13 mouse cellular contexts compared by ENCODE assay signal in the genomic region with DNA sequence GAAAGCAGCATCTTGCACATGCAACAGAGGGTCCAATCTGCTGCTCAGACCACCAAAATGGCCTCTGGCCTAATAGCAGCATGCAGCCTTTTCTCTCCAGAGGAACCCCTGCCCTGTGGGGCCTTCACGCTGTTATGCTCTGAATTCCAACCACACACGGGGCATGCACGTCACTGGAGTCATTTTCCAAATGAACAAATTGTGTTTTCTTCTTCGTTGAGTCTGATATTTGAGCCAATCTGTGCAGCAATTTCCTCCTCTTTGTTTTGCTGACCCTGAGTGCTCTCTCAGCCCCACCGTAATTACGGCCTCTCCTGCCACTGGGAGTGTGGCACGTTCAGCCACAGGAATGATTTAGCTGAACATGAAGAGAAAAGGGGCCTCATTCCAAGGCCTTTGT.
DNase-seq lines count a peak whose midpoint lies in the region; ATAC-seq and TF ChIP-seq lines count a peak whose summit lies in the region.
"Had no signal": no experiment of that assay in that cellular context is flagged by ENCODE, and none has a peak within 500 bp of the region (broad histone marks: within the 10 kb centered on the region; RNA-seq: fewer than 3 reads in every experiment).

No protein-coding gene starts in this region.

- H3K9ac ChIP-seq in midbrain, embryonic 13.5 days (replicated peaks): no peak overlapping the region
- H3K9ac ChIP-seq in midbrain, embryonic 16.5 days (ENCODE audit: low read depth, low read length): no peak overlapping the region
- no peak overlapping the region for H3K9ac ChIP-seq in embryonic facial prominence, embryonic 11.5 days (replicated peaks; ENCODE audit: low read length)
- H3K9ac ChIP-seq in hindbrain, embryonic 16.5 days (ENCODE audit: low read depth, low read length): no peak overlapping the region
- H3K9ac ChIP-seq in stomach, postnatal 0 days (ENCODE audit: low read length): no peak overlapping the region
- H3K9ac ChIP-seq: embryonic facial prominence, embryonic 13.5 days; liver, embryonic 13.5 days had no signal

- H3K36me3 ChIP-seq in midbrain, embryonic 13.5 days: no peaks in the 10 kb centered on the region
- H3K36me3 ChIP-seq in midbrain, embryonic 16.5 days (ENCODE audit: control insufficient read depth, insufficient read depth, low read length): no peaks in the 10 kb centered on the region
- no peaks in the 10 kb centered on the region for H3K36me3 ChIP-seq in embryonic facial prominence, embryonic 11.5 days (replicated peaks; ENCODE audit: control insufficient read depth, insufficient read depth, low read depth, low read length)
- H3K36me3 ChIP-seq in hindbrain, embryonic 16.5 days (ENCODE audit: control insufficient read depth, insufficient read depth, low read length): no peaks in the 10 kb centered on the region
- no peaks in the 10 kb centered on the region for H3K36me3 ChIP-seq in stomach, postnatal 0 days (ENCODE audit: control insufficient read depth, insufficient read depth, low read length)
- H3K36me3 ChIP-seq: embryonic facial prominence, embryonic 13.5 days; liver, embryonic 13.5 days had no signal

- DNase-seq in embryonic facial prominence, embryonic 11.5 days (ENCODE audit: low spot score): peak; percentile 48
- no peak for DNase-seq in stomach, postnatal 0 days (ENCODE audit: low spot score)
- no peak for DNase-seq in heart, adult 9 months (ENCODE audit: low spot score in 2 of 2)
- DNase-seq in adipocyte (ENCODE audit: low spot score): no peak
- DNase-seq: adrenal gland, postnatal 25 days; cerebellum, adult 11 months; heart, adult 2 months; kidney, adult 11 months; liver, embryonic 13.5 days had no signal

- no peak for TF ChIP-seq CTCF in stomach, postnatal 0 days (IDR thresholded peaks at IDR 0.05; ENCODE audit: low read depth)

- no peaks in the 10 kb centered on the region for H3K27me3 ChIP-seq in midbrain, embryonic 13.5 days
- H3K27me3 ChIP-seq in midbrain, embryonic 16.5 days (ENCODE audit: control insufficient read depth, insufficient read depth, low read depth, low read length): no peaks in the 10 kb centered on the region
- H3K27me3 ChIP-seq in embryonic facial prominence, embryonic 11.5 days (ENCODE audit: control insufficient read depth, insufficient read depth, low read length): no peaks in the 10 kb centered on the region
- no peaks in the 10 kb centered on the region for H3K27me3 ChIP-seq in hindbrain, embryonic 16.5 days (replicated peaks; ENCODE audit: control insufficient read depth, insufficient read depth, low read length)
- no peaks in the 10 kb centered on the region for H3K27me3 ChIP-seq in stomach, postnatal 0 days (ENCODE audit: control insufficient read depth, insufficient read depth, low read length)
- H3K27me3 ChIP-seq: embryonic facial prominence, embryonic 13.5 days; liver, embryonic 13.5 days had no signal

- WGBS in midbrain, embryonic 13.5 days: 37% methylated on average over 7 of the region's 7 CpGs
- 42% methylated on average over 7 of the region's 7 CpGs for WGBS in midbrain, embryonic 16.5 days
- WGBS in embryonic facial prominence, embryonic 11.5 days: 11% methylated on average over 7 of the region's 7 CpGs
- WGBS in hindbrain, embryonic 16.5 days: 24% methylated on average over 7 of the region's 7 CpGs
- WGBS in stomach, postnatal 0 days: 66% methylated on average over 7 of the region's 7 CpGs

- no peak overlapping the region for H3K4me3 ChIP-seq in midbrain, embryonic 13.5 days (replicated peaks)
- H3K4me3 ChIP-seq in midbrain, embryonic 16.5 days (ENCODE audit: low read depth, low read length): no peak overlapping the region
- H3K4me3 ChIP-seq in embryonic facial prominence, embryonic 11.5 days (ENCODE audit: low read depth, low read length): no peak overlapping the region
- no peak overlapping the region for H3K4me3 ChIP-seq in hindbrain, embryonic 16.5 days (ENCODE audit: low read length)
- H3K4me3 ChIP-seq in stomach, postnatal 0 days (ENCODE audit: low read depth, low read length): no peak overlapping the region
- H3K4me3 ChIP-seq: embryonic facial prominence, embryonic 13.5 days; heart, adult 2 months; liver, embryonic 13.5 days had no signal

- H3K27ac ChIP-seq in midbrain, embryonic 13.5 days: peak overlapping the region; percentile 21; the same call in 1 of the 2 replicates
- no peak overlapping the region; the same call in 1 of the 2 replicates for H3K27ac ChIP-seq in midbrain, embryonic 16.5 days (ENCODE audit: low read length)
- H3K27ac ChIP-seq in embryonic facial prominence, embryonic 11.5 days (replicated peaks; ENCODE audit: low read depth, low read length): no peak overlapping the region
- H3K27ac ChIP-seq in hindbrain, embryonic 16.5 days (ENCODE audit: low read depth, low read length): no peak overlapping the region
- no peak overlapping the region for H3K27ac ChIP-seq in stomach, postnatal 0 days (replicated peaks)
- H3K27ac ChIP-seq: embryonic facial prominence, embryonic 13.5 days; heart, adult 2 months; liver, embryonic 13.5 days had no signal

- H3K9me3 ChIP-seq in midbrain, embryonic 13.5 days: no peaks in the 10 kb centered on the region
- H3K9me3 ChIP-seq in midbrain, embryonic 16.5 days (replicated peaks; ENCODE audit: control insufficient read depth, low read length, poor library complexity, severe bottlenecking): no peaks in the 10 kb centered on the region
- no peaks in the 10 kb centered on the region for H3K9me3 ChIP-seq in embryonic facial prominence, embryonic 11.5 days (replicated peaks; ENCODE audit: control insufficient read depth, low read length)
- H3K9me3 ChIP-seq in hindbrain, embryonic 16.5 days (ENCODE audit: control insufficient read depth, low read length): no peaks in the 10 kb centered on the region
- no peaks in the 10 kb centered on the region for H3K9me3 ChIP-seq in stomach, postnatal 0 days (ENCODE audit: control insufficient read depth, low read length)
- H3K9me3 ChIP-seq: embryonic facial prominence, embryonic 13.5 days; liver, embryonic 13.5 days had no signal

- peaks cover 12% of the 10 kb centered on the region for H3K4me1 ChIP-seq in midbrain, embryonic 13.5 days (replicated peaks)
- H3K4me1 ChIP-seq in midbrain, embryonic 16.5 days (ENCODE audit: control insufficient read depth, insufficient read depth, low read length): peaks cover 6% of the 10 kb centered on the region; the same call in 1 of the 2 replicates
- no peaks in the 10 kb centered on the region for H3K4me1 ChIP-seq in embryonic facial prominence, embryonic 11.5 days (ENCODE audit: control insufficient read depth, insufficient read depth, low read length)
- H3K4me1 ChIP-seq in hindbrain, embryonic 16.5 days (ENCODE audit: control insufficient read depth, insufficient read depth, low read depth, low read length): peaks cover 4% of the 10 kb centered on the region; the same call in 1 of the 2 replicates
- H3K4me1 ChIP-seq in stomach, postnatal 0 days (replicated peaks; ENCODE audit: control insufficient read depth, insufficient read depth): no peaks in the 10 kb centered on the region
- H3K4me1 ChIP-seq: liver, embryonic 13.5 days had no signal

- no peak for TF ChIP-seq EP300 in stomach, postnatal 0 days (optimal IDR thresholded peaks at IDR 0.05)

- no peak overlapping the region for H3K4me2 ChIP-seq in midbrain, embryonic 13.5 days (replicated peaks)
- no peak overlapping the region for H3K4me2 ChIP-seq in midbrain, embryonic 16.5 days (ENCODE audit: low read length)
- H3K4me2 ChIP-seq in embryonic facial prominence, embryonic 11.5 days (ENCODE audit: low read depth, low read length): no peak overlapping the region
- no peak overlapping the region for H3K4me2 ChIP-seq in hindbrain, embryonic 16.5 days (ENCODE audit: low read length)
- H3K4me2 ChIP-seq in stomach, postnatal 0 days (replicated peaks; ENCODE audit: low read depth): no peak overlapping the region
- H3K4me2 ChIP-seq: embryonic facial prominence, embryonic 13.5 days; liver, embryonic 13.5 days had no signal

- peak; percentile 70 for ATAC-seq in midbrain, embryonic 13.5 days
- ATAC-seq in midbrain, embryonic 16.5 days: no peak
- ATAC-seq in embryonic facial prominence, embryonic 11.5 days (replicated peaks; ENCODE audit: insufficient number of reproducible peaks, low FRiP score, low TSS enrichment, low read depth): 0 out of 2 replicates have a peak, but pooled peaks have one; percentile 50
- peak; percentile 48 for ATAC-seq in hindbrain, embryonic 16.5 days
- no peak for ATAC-seq in stomach, postnatal 0 days (ENCODE audit: low FRiP score, low TSS enrichment)

Comparison
In these comparisons a context has a peak if more than half of its experiments do, and no peak if none do; other contexts are left out.
1. ATAC-seq: peak in midbrain, embryonic 13.5 days (single experiment), embryonic facial prominence, embryonic 11.5 days (single experiment) and hindbrain, embryonic 16.5 days (single experiment); none in midbrain, embryonic 16.5 days (single experiment) and stomach, postnatal 0 days (single experiment).